Mouse (Mus musculus): ENCODE measurements around the gene Qpct. TPM values are rescaled to one million over a fixed set of nuclear protein-coding genes. Genes with fewer than 3 reads are reported as not detected.

Qpct gene
- polyA plus RNA-seq, 1 experiment, result 1.1 TPM

DNA sequence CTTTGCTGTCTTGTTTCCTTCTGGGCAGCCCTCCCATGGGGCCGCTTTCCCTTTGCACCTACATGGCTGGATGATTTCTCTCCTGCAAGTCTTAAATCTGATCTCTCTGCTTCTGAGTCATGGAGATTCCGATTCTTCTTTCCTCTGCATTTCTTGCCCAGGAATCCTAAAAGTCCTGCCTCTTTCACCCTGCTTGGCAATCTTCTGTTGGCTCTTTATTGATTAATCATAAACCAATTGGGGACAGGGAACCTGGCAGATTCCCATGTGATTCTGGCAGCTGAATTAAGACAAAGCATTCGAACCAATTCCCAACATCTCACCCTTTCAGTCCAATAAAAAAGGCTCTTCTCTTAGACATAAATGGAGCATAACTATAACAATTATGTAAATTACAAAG lies 22.5 kb upstream of the Qpct start:
- Histone ChIP-seq H3K36me3 (ENCODE audit: control insufficient read depth, insufficient read depth) (no peaks in the 10 kb centered on the region), H3ac (ENCODE audit: control insufficient read depth, insufficient read length) (no peak overlapping the region), H3K27me3 (ENCODE audit: control insufficient read depth, insufficient read depth, insufficient read length) (no peaks in the 10 kb centered on the region), H3K79me2 (ENCODE audit: control insufficient read depth, insufficient read depth) (no peaks in the 10 kb centered on the region), H3K4me2 (ENCODE audit: low read depth) (no peak overlapping the region), H3K4me3 (no peak overlapping the region)
- TF ChIP-seq MYOG (IDR thresholded peaks at IDR 0.05; ENCODE audit: control insufficient read depth in 1 of 3, insufficient read depth in 1 of 3, insufficient read length in 2 of 3, low read depth in 2 of 3) (no peak), MYOD1 (IDR thresholded peaks at IDR 0.05; ENCODE audit: control insufficient read depth in 1 of 3, insufficient read length in 2 of 3, low read depth in 2 of 3) (no peak), REST (IDR thresholded peaks at IDR 0.05; ENCODE audit: insufficient read depth, insufficient read length) (no peak), TCF3 (IDR thresholded peaks at IDR 0.05; ENCODE audit: insufficient read length, low read depth) (no peak), POLR2A (IDR thresholded peaks at IDR 0.05; ENCODE audit: insufficient read length, low read depth) (no peak), E2F4 (IDR thresholded peaks at IDR 0.05; ENCODE audit: insufficient read depth) (no peak), POLR2AphosphoS2 (IDR thresholded peaks at IDR 0.05; ENCODE audit: insufficient read length, low read depth) (no peak), TCF12 (IDR thresholded peaks at IDR 0.05; ENCODE audit: insufficient read depth, poor library complexity, severe bottlenecking) (no peak), CEBPB (IDR thresholded peaks at IDR 0.05; ENCODE audit: insufficient read depth, poor library complexity, severe bottlenecking) (no peak), MAX (IDR thresholded peaks at IDR 0.05; ENCODE audit: low read depth) (no peak), USF1 (IDR thresholded peaks at IDR 0.05; ENCODE audit: low read depth) (no peak), SRF (IDR thresholded peaks at IDR 0.05; ENCODE audit: control insufficient read depth, insufficient read length, low read depth) (no peak)

DNA sequence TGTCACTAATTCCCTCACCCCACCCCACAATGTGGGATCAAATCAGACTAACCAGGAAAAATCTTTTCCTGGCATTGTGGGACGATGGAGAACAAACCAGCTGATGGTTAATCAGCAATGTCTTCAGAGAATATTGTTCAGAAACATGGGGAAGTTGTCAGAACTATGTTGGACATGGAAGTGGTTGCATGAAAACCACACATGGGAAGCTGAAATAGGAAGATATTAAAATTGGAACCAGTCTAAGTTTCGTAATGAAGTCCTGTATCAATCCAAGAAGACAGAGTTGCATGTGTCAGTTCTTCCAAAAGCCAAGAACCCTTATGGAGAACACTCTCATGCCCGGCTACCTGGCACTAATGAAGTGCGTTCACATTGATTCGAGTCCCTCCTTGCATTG lies 20.1 kb upstream of the Qpct start:
- no peaks in the 10 kb centered on the region for H3K27me3 ChIP-seq (ENCODE audit: control insufficient read depth, insufficient read depth, insufficient read length)
- no peak overlapping the region for H3K4me3 ChIP-seq
- H3ac ChIP-seq (ENCODE audit: control insufficient read depth, insufficient read length), result no peak overlapping the region
- no peak for TF ChIP-seq CEBPB (IDR thresholded peaks at IDR 0.05; ENCODE audit: insufficient read depth, poor library complexity, severe bottlenecking)
- no peak for TF ChIP-seq MYOG (IDR thresholded peaks at IDR 0.05; ENCODE audit: control insufficient read depth in 1 of 3, insufficient read depth in 1 of 3, insufficient read length in 2 of 3, low read depth in 2 of 3)
- TF ChIP-seq USF1 (IDR thresholded peaks at IDR 0.05; ENCODE audit: low read depth), result no peak
- TF ChIP-seq SRF (IDR thresholded peaks at IDR 0.05; ENCODE audit: control insufficient read depth, insufficient read length, low read depth), result no peak
- no peak for TF ChIP-seq TCF3 (IDR thresholded peaks at IDR 0.05; ENCODE audit: insufficient read length, low read depth)
- no peak for TF ChIP-seq POLR2A (IDR thresholded peaks at IDR 0.05; ENCODE audit: insufficient read length, low read depth)
- TF ChIP-seq REST (IDR thresholded peaks at IDR 0.05; ENCODE audit: insufficient read depth, insufficient read length), result no peak
- TF ChIP-seq E2F4 (IDR thresholded peaks at IDR 0.05; ENCODE audit: insufficient read depth), result no peak
- H3K79me2 ChIP-seq (ENCODE audit: control insufficient read depth, insufficient read depth), result no peaks in the 10 kb centered on the region
- H3K36me3 ChIP-seq (ENCODE audit: control insufficient read depth, insufficient read depth), result no peaks in the 10 kb centered on the region
- no peak overlapping the region for H3K4me2 ChIP-seq (ENCODE audit: low read depth)

DNA sequence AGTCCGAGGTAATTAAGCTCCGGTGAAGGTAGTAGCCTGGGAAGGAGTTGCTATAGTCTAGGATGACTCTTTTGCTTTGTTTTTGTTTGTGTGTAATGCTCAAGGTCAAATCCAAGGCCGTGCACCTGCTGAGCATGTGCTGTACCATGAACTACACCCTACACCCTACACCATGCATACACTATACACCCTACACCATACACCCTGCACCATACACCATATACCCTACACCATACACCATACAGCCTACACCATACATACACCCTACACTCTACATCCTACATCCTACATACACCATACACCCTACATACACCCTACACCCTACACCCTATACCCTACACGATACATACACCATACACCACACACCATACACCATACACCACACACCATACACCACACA lies 18.9 kb upstream of the Qpct start:
- no peak overlapping the region for H3ac ChIP-seq (ENCODE audit: control insufficient read depth, insufficient read length)
- H3K27me3 ChIP-seq (ENCODE audit: control insufficient read depth, insufficient read depth, insufficient read length), result no peaks in the 10 kb centered on the region
- TF ChIP-seq E2F4 (IDR thresholded peaks at IDR 0.05; ENCODE audit: insufficient read depth) (no peak), SRF (IDR thresholded peaks at IDR 0.05; ENCODE audit: control insufficient read depth, insufficient read length, low read depth) (no peak), POLR2AphosphoS2 (IDR thresholded peaks at IDR 0.05; ENCODE audit: insufficient read length, low read depth) (no peak), USF1 (IDR thresholded peaks at IDR 0.05; ENCODE audit: low read depth) (no peak), MAX (IDR thresholded peaks at IDR 0.05; ENCODE audit: low read depth) (no peak), REST (IDR thresholded peaks at IDR 0.05; ENCODE audit: insufficient read depth, insufficient read length) (no peak), TCF12 (IDR thresholded peaks at IDR 0.05; ENCODE audit: insufficient read depth, poor library complexity, severe bottlenecking) (no peak), POLR2A (IDR thresholded peaks at IDR 0.05; ENCODE audit: insufficient read length, low read depth) (no peak), MYOG (IDR thresholded peaks at IDR 0.05; ENCODE audit: control insufficient read depth in 1 of 3, insufficient read depth in 1 of 3, insufficient read length in 2 of 3, low read depth in 2 of 3) (no peak), TCF3 (IDR thresholded peaks at IDR 0.05; ENCODE audit: insufficient read length, low read depth) (no peak), MYOD1 (IDR thresholded peaks at IDR 0.05; ENCODE audit: control insufficient read depth in 1 of 3, insufficient read length in 2 of 3, low read depth in 2 of 3) (no peak)
- no peaks in the 10 kb centered on the region for H3K79me2 ChIP-seq (ENCODE audit: control insufficient read depth, insufficient read depth)
- no peaks in the 10 kb centered on the region for H3K36me3 ChIP-seq (ENCODE audit: control insufficient read depth, insufficient read depth)
- no peak overlapping the region for H3K4me2 ChIP-seq (ENCODE audit: low read depth)
- H3K4me3 ChIP-seq, result no peak overlapping the region

DNA sequence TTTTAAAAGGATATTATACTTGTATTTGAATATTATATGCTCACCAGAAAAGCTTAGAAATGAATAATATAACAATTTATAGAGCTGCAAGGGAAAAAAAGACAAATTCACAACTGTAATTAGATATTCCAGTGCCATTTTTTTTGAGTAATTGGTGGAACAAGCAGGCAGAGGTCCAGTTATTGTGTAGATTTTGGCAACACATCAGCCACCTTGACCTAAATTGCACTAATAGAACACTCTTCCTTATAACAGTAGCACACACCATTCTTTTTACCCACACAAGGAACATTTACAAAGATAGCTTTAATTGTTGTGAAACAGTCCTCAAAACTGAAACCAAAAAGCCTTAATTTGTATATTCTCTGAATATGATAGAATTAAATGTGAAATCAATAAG lies 12.0 kb upstream of the Qpct start:
- no peak overlapping the region for H3K4me3 ChIP-seq
- H3K36me3 ChIP-seq (ENCODE audit: control insufficient read depth, insufficient read depth), result no peaks in the 10 kb centered on the region
- no peak overlapping the region for H3ac ChIP-seq (ENCODE audit: control insufficient read depth, insufficient read length)
- H3K4me2 ChIP-seq (ENCODE audit: low read depth), result no peak overlapping the region
- H3K27me3 ChIP-seq (ENCODE audit: control insufficient read depth, insufficient read depth, insufficient read length), result no peaks in the 10 kb centered on the region
- TF ChIP-seq USF1 (IDR thresholded peaks at IDR 0.05; ENCODE audit: low read depth), result no peak
- TF ChIP-seq TCF12 (IDR thresholded peaks at IDR 0.05; ENCODE audit: insufficient read depth, poor library complexity, severe bottlenecking), result no peak
- no peak for TF ChIP-seq MYOD1 (IDR thresholded peaks at IDR 0.05; ENCODE audit: control insufficient read depth in 1 of 3, insufficient read length in 2 of 3, low read depth in 2 of 3)
- TF ChIP-seq POLR2A (IDR thresholded peaks at IDR 0.05; ENCODE audit: insufficient read length, low read depth), result no peak
- TF ChIP-seq TCF3 (IDR thresholded peaks at IDR 0.05; ENCODE audit: insufficient read length, low read depth), result no peak
- H3K79me2 ChIP-seq (ENCODE audit: control insufficient read depth, insufficient read depth), result no peaks in the 10 kb centered on the region

DNA sequence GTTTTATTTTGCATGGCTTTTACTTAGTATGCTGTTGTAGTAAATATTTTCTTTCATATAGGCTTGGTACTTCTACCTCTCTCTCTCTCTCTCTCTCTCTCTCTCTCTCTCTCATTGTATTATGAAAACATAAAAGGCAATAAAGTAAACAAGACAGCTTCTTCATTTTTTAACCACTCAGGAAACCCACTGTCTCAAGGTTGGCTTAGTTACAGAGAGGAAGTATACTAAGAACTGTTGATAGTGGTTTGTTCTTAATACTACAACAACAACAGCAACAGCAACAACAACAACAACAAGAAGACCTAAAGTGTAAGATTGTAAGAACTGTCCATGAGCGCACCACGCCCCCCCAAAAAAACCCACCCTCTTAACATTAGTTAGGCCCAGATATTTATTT lies 8.0 kb upstream of the Qpct start:
- no peaks in the 10 kb centered on the region for H3K79me2 ChIP-seq (ENCODE audit: control insufficient read depth, insufficient read depth)
- no peak overlapping the region for H3K4me2 ChIP-seq (ENCODE audit: low read depth)
- no peaks in the 10 kb centered on the region for H3K36me3 ChIP-seq (ENCODE audit: control insufficient read depth, insufficient read depth)
- no peak overlapping the region for H3ac ChIP-seq (ENCODE audit: control insufficient read depth, insufficient read length)
- H3K27me3 ChIP-seq (ENCODE audit: control insufficient read depth, insufficient read depth, insufficient read length), result no peaks in the 10 kb centered on the region
- H3K4me3 ChIP-seq, result no peak overlapping the region
- TF ChIP-seq CEBPB (IDR thresholded peaks at IDR 0.05; ENCODE audit: insufficient read depth, poor library complexity, severe bottlenecking), result no peak
- no peak for TF ChIP-seq POLR2A (IDR thresholded peaks at IDR 0.05; ENCODE audit: insufficient read length, low read depth)
- TF ChIP-seq POLR2AphosphoS2 (IDR thresholded peaks at IDR 0.05; ENCODE audit: insufficient read length, low read depth), result no peak
- no peak for TF ChIP-seq E2F4 (IDR thresholded peaks at IDR 0.05; ENCODE audit: insufficient read depth)
- no peak for TF ChIP-seq REST (IDR thresholded peaks at IDR 0.05; ENCODE audit: insufficient read depth, insufficient read length)
- TF ChIP-seq MAX (IDR thresholded peaks at IDR 0.05; ENCODE audit: low read depth), result no peak
- no peak for TF ChIP-seq TCF3 (IDR thresholded peaks at IDR 0.05; ENCODE audit: insufficient read length, low read depth)
- no peak for TF ChIP-seq TCF12 (IDR thresholded peaks at IDR 0.05; ENCODE audit: insufficient read depth, poor library complexity, severe bottlenecking)
- TF ChIP-seq USF1 (IDR thresholded peaks at IDR 0.05; ENCODE audit: low read depth), result no peak
- TF ChIP-seq MYOG (IDR thresholded peaks at IDR 0.05; ENCODE audit: control insufficient read depth in 1 of 3, insufficient read depth in 1 of 3, insufficient read length in 2 of 3, low read depth in 2 of 3), result no peak
- TF ChIP-seq SRF (IDR thresholded peaks at IDR 0.05; ENCODE audit: control insufficient read depth, insufficient read length, low read depth), result no peak
- TF ChIP-seq MYOD1 (IDR thresholded peaks at IDR 0.05; ENCODE audit: control insufficient read depth in 1 of 3, insufficient read length in 2 of 3, low read depth in 2 of 3), result no peak
